Mouse (Mus musculus): ENCODE measurements around the gene Ncoa5. TPM values are rescaled to one million over a fixed set of nuclear protein-coding genes. Genes with fewer than 3 reads are reported as not detected.

The Ncoa5 gene
- total and polyA plus RNA-seq, 2 experiments from 2014 or later: 65.5 to 74.5 TPM

GRCm38 (mm10) chr2:165043090-165043636, 8.5 kb upstream of the Ncoa5 start:
- Histone ChIP-seq H3K9me3 (ENCODE audit: low read length) (no peaks in the 10 kb centered on the region), H3K4me2 (ENCODE audit: low read depth, low read length, poor library complexity, severe bottlenecking) (peak overlapping the region; percentile 36), H3K27ac (ENCODE audit: low read depth, low read length) (peak overlapping the region; percentile 55), H3K36me3 (ENCODE audit: insufficient read depth, low read length) (no peaks in the 10 kb centered on the region), H3K27me3 (ENCODE audit: insufficient read depth, low read length) (no peaks in the 10 kb centered on the region), H3K4me3 (ENCODE audit: low read depth, low read length) (peak overlapping the region; percentile 9; the same call in 1 of the 2 replicates), H3K9ac (replicated peaks; ENCODE audit: low read length, poor library complexity, severe bottlenecking) (no peak overlapping the region), H3K4me1 (ENCODE audit: insufficient read depth, low read length) (peaks cover 4% of the 10 kb centered on the region; the same call in 1 of the 2 replicates)
- peak; percentile 49 for ATAC-seq (ENCODE audit: low FRiP score)
- peak; percentile 70 for DNase-seq (ENCODE audit: low spot score)
- TF ChIP-seq CTCF (IDR thresholded peaks at IDR 0.05): 0 out of 2 replicates have a peak, but pooled peaks have one; percentile 22
- 2% methylated on average over 17 of the region's 17 CpGs for WGBS

DNA sequence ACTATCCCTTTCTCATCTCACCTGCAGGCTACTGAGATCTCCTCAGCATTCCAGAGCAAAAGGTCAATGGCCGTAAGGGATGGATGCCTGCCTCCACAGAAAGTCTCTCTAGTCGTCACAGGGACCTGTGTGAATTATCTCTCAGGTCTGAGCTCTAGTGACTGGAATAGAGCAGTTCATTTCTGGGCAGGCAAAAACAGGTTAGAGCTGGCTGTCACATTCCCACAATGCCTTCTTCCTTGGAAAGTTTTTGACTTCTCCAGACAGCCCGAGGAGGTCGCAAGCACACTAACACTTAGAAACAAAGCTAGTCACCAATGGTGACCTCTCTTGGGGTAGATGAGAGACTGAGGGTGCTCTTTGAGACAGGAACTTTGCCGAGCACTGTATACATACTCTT, 7.5 kb upstream of the Ncoa5 start:
- no peak for TF ChIP-seq CTCF (IDR thresholded peaks at IDR 0.05)
- 89% methylated on average over 5 of the region's 5 CpGs for WGBS

GRCm38 (mm10) chr2:165037415-165037814, 2.7 kb upstream of the Ncoa5 start:
- DNase-seq (ENCODE audit: low spot score): no peak
- Histone ChIP-seq H3K27ac (ENCODE audit: low read depth, low read length) (no peak overlapping the region), H3K4me2 (ENCODE audit: low read depth, low read length, poor library complexity, severe bottlenecking) (no peak overlapping the region), H3K4me1 (ENCODE audit: insufficient read depth, low read length) (no peaks in the 10 kb centered on the region), H3K4me3 (ENCODE audit: low read depth, low read length) (no peak overlapping the region), H3K9me3 (ENCODE audit: low read length) (no peaks in the 10 kb centered on the region), H3K9ac (replicated peaks; ENCODE audit: low read length, poor library complexity, severe bottlenecking) (no peak overlapping the region), H3K27me3 (ENCODE audit: insufficient read depth, low read length) (no peaks in the 10 kb centered on the region), H3K36me3 (ENCODE audit: insufficient read depth, low read length) (no peaks in the 10 kb centered on the region)
- WGBS: 74% methylated on average over 4 of the region's 4 CpGs
- ATAC-seq (ENCODE audit: low FRiP score): no peak
- TF ChIP-seq CTCF (IDR thresholded peaks at IDR 0.05): no peak

More for the DNA sequence above, 7.5 kb upstream of the Ncoa5 start:
- no peaks in the 10 kb centered on the region for H3K36me3 ChIP-seq (ENCODE audit: insufficient read depth, low read length)
- no peak overlapping the region for H3K9ac ChIP-seq (replicated peaks; ENCODE audit: low read length, poor library complexity, severe bottlenecking)
- no peak for ATAC-seq (ENCODE audit: low FRiP score)
- no peak overlapping the region for H3K4me2 ChIP-seq (ENCODE audit: low read depth, low read length, poor library complexity, severe bottlenecking)
- H3K4me3 ChIP-seq (ENCODE audit: low read depth, low read length): no peak overlapping the region
- DNase-seq (ENCODE audit: low spot score): no peak
- no peak overlapping the region for H3K27ac ChIP-seq (ENCODE audit: low read depth, low read length)
- H3K4me1 ChIP-seq (ENCODE audit: insufficient read depth, low read length): peaks cover 4% of the 10 kb centered on the region; the same call in 1 of the 2 replicates
- H3K27me3 ChIP-seq (ENCODE audit: insufficient read depth, low read length): no peaks in the 10 kb centered on the region
- H3K9me3 ChIP-seq (ENCODE audit: low read length): no peaks in the 10 kb centered on the region

GRCm38 (mm10) chr2:165035058-165035431, 378 bp upstream of the Ncoa5 start:
- no peaks in the 10 kb centered on the region for H3K27me3 ChIP-seq (ENCODE audit: insufficient read depth, low read length)
- no peak overlapping the region; the same call in 1 of the 2 replicates for H3K9ac ChIP-seq (replicated peaks; ENCODE audit: low read length, poor library complexity, severe bottlenecking)
- H3K4me2 ChIP-seq (ENCODE audit: low read depth, low read length, poor library complexity, severe bottlenecking): peak overlapping the region; percentile 66
- 9% methylated on average over 5 of the region's 5 CpGs for WGBS
- ATAC-seq (ENCODE audit: low FRiP score): no peak
- no peaks in the 10 kb centered on the region for H3K9me3 ChIP-seq (ENCODE audit: low read length)
- H3K4me1 ChIP-seq (ENCODE audit: insufficient read depth, low read length): no peaks in the 10 kb centered on the region
- H3K4me3 ChIP-seq (ENCODE audit: low read depth, low read length): peak overlapping the region; percentile 91; the same call in 1 of the 2 replicates
- peak overlapping the region; percentile 91 for H3K27ac ChIP-seq (ENCODE audit: low read depth, low read length)
- no peak for TF ChIP-seq CTCF (IDR thresholded peaks at IDR 0.05)
- H3K36me3 ChIP-seq (ENCODE audit: insufficient read depth, low read length): no peaks in the 10 kb centered on the region
- no peak for DNase-seq (ENCODE audit: low spot score)

GRCm38 (mm10) chr2:165033306-165033705, 1.4 kb downstream of the Ncoa5 start:
- Histone ChIP-seq H3K27ac (ENCODE audit: low read depth, low read length) (no peak overlapping the region), H3K9ac (replicated peaks; ENCODE audit: low read length, poor library complexity, severe bottlenecking) (peak overlapping the region; percentile 85), H3K4me2 (ENCODE audit: low read depth, low read length, poor library complexity, severe bottlenecking) (peak overlapping the region; percentile 66), H3K4me1 (ENCODE audit: insufficient read depth, low read length) (no peaks in the 10 kb centered on the region), H3K36me3 (ENCODE audit: insufficient read depth, low read length) (no peaks in the 10 kb centered on the region), H3K27me3 (ENCODE audit: insufficient read depth, low read length) (no peaks in the 10 kb centered on the region), H3K4me3 (ENCODE audit: low read depth, low read length) (peak overlapping the region; percentile 91), H3K9me3 (ENCODE audit: low read length) (no peaks in the 10 kb centered on the region)
- ATAC-seq (ENCODE audit: low FRiP score) (no peak), DNase-seq (ENCODE audit: low spot score) (no peak)
- TF ChIP-seq CTCF (IDR thresholded peaks at IDR 0.05): no peak
- 30% methylated on average over 6 of the region's 6 CpGs for WGBS

GRCm38 (mm10) chr2:165032533-165032932, 2.1 kb downstream of the Ncoa5 start:
- no peak for ATAC-seq (ENCODE audit: low FRiP score)

More at GRCm38 (mm10) chr2:165032533-165032932, 2.1 kb downstream of the Ncoa5 start:
- WGBS: 36% methylated on average over 3 of the region's 3 CpGs
- H3K27me3 ChIP-seq (ENCODE audit: insufficient read depth, low read length): no peaks in the 10 kb centered on the region
- H3K4me2 ChIP-seq (ENCODE audit: low read depth, low read length, poor library complexity, severe bottlenecking): peak overlapping the region; percentile 66
- peak overlapping the region; percentile 8; the same call in 1 of the 2 replicates for H3K4me3 ChIP-seq (ENCODE audit: low read depth, low read length)
- H3K9me3 ChIP-seq (ENCODE audit: low read length): no peaks in the 10 kb centered on the region
- TF ChIP-seq CTCF (IDR thresholded peaks at IDR 0.05): peak; percentile 71
- peak; percentile 55 for DNase-seq (ENCODE audit: low spot score)
- H3K4me1 ChIP-seq (ENCODE audit: insufficient read depth, low read length): no peaks in the 10 kb centered on the region
- no peaks in the 10 kb centered on the region for H3K36me3 ChIP-seq (ENCODE audit: insufficient read depth, low read length)
- no peak overlapping the region for H3K9ac ChIP-seq (replicated peaks; ENCODE audit: low read length, poor library complexity, severe bottlenecking)
- no peak overlapping the region for H3K27ac ChIP-seq (ENCODE audit: low read depth, low read length)
